Mouse (Mus musculus) embryo, embryonic 10.5 days (tissue): ENCODE data around the gene Fgfr2.

Experiments used
- DNase-seq: peaks from one replicate; pipeline ENCODE4 v3.0.0-alpha.2; 2015; ENCODE audit warnings: low spot score

The Fgfr2 gene

GRCm38 (mm10) chr7:133088411-133088810 lies 34.7 kb downstream of the Fgfr2 start:
- DNase-seq = no peak

GRCm38 (mm10) chr7:133085408-133085807 lies 37.7 kb downstream of the Fgfr2 start:
- no peak for DNase-seq

GRCm38 (mm10) chr7:133083936-133084614 lies 39.1 kb downstream of the Fgfr2 start:
- DNase-seq = no peak

- DNase-seq = no peak
These were observed 44.2 kb downstream of the Fgfr2 start for GRCm38 (mm10) chr7:133078929-133079328.

- DNase-seq = no peak
These were observed 48.6 kb downstream of the Fgfr2 start for GRCm38 (mm10) chr7:133074462-133075133.

- DNase-seq = peak; percentile 42
These were observed 50.0 kb downstream of the Fgfr2 start for GRCm38 (mm10) chr7:133073147-133073651.

GRCm38 (mm10) chr7:133072535-133072934 lies 50.6 kb downstream of the Fgfr2 start:
- DNase-seq = peak; percentile 42

- no peak for DNase-seq
These were observed 55.8 kb downstream of the Fgfr2 start for GRCm38 (mm10) chr7:133067321-133067841.

- DNase-seq = no peak
These were observed 56.4 kb downstream of the Fgfr2 start for GRCm38 (mm10) chr7:133066776-133067175.

- no peak for DNase-seq
These were observed 61.1 kb downstream of the Fgfr2 start for GRCm38 (mm10) chr7:133062055-133062454.

- no peak for DNase-seq
These were observed 63.0 kb downstream of the Fgfr2 start for GRCm38 (mm10) chr7:133060170-133060569.

- DNase-seq = no peak
These were observed 63.5 kb downstream of the Fgfr2 start for GRCm38 (mm10) chr7:133059517-133060104.

- no peak for DNase-seq
These were observed 64.0 kb downstream of the Fgfr2 start for GRCm38 (mm10) chr7:133059150-133059509.

GRCm38 (mm10) chr7:133058496-133059149 lies 64.5 kb downstream of the Fgfr2 start:
- no peak for DNase-seq

GRCm38 (mm10) chr7:133056924-133057323 lies 66.2 kb downstream of the Fgfr2 start:
- DNase-seq = no peak

GRCm38 (mm10) chr7:133054486-133054885 lies 68.7 kb downstream of the Fgfr2 start:
- no peak for DNase-seq

- no peak for DNase-seq
These were observed 69.4 kb downstream of the Fgfr2 start for GRCm38 (mm10) chr7:133053757-133054156.

- no peak for DNase-seq
These were observed 70.3 kb downstream of the Fgfr2 start for GRCm38 (mm10) chr7:133052819-133053218.

- no peak for DNase-seq
These were observed 72.5 kb downstream of the Fgfr2 start for GRCm38 (mm10) chr7:133050681-133051080.

- DNase-seq = no peak
These were observed 75.0 kb downstream of the Fgfr2 start for GRCm38 (mm10) chr7:133048085-133048630.

- DNase-seq = no peak
These were observed 75.9 kb downstream of the Fgfr2 start for GRCm38 (mm10) chr7:133047287-133047686.

- DNase-seq = no peak
These were observed 78.4 kb downstream of the Fgfr2 start for GRCm38 (mm10) chr7:133044721-133045120.
